8 mouse cellular contexts compared by ENCODE assay signal in the genomic region with DNA sequence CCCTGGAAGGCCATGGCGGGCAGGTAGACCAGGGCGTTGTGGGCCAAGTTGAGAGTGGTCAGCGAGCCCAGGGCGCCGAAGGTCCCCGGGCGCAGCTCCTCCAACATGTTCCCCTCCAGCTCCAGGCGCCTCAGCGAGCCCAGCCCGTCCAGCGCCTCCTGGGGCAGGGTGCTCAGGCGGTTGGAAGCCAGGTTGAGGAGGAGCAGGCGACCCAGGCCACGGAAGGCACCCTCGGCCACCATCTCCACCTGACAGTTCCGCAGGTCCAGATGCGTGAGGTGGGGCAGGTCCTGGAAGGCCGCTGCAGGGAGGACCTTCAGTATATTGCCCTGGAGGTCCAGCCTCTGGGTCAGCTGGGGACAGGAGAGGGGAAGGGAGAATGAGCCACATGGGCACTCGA. TPM values are rescaled to one million over a fixed set of nuclear protein-coding genes. Genes with fewer than 3 reads are reported as not detected.
A peak's percentile ranks its signal among the peaks of the same experiment; 100 is the strongest.
DNase-seq lines count a peak whose midpoint lies in the region; ATAC-seq and TF ChIP-seq lines count a peak whose summit lies in the region.

No protein-coding gene starts in this region.

- H3K27me3 ChIP-seq in embryonic facial prominence, embryonic 15.5 days, result peaks cover 45% of the 10 kb centered on the region
- H3K27me3 ChIP-seq in intestine, embryonic 16.5 days (replicated peaks; ENCODE audit: control insufficient read depth, insufficient read depth, low read length), result peaks cover 24% of the 10 kb centered on the region
- H3K27me3 ChIP-seq in neural tube, embryonic 12.5 days (replicated peaks), result peaks cover 55% of the 10 kb centered on the region

- peak overlapping the region; percentile 80 for H3K27ac ChIP-seq in layer of hippocampus, adult 2 months
- H3K27ac ChIP-seq in embryonic facial prominence, embryonic 15.5 days (replicated peaks), result peak overlapping the region; percentile 11; the same call in 1 of the 2 replicates
- no peak overlapping the region for H3K27ac ChIP-seq in intestine, embryonic 16.5 days (ENCODE audit: low read length)
- no peak overlapping the region for H3K27ac ChIP-seq in neural tube, embryonic 12.5 days

- DNase-seq in layer of hippocampus, adult 2 months (ENCODE audit: low spot score in 2 of 2), result no peak
- DNase-seq in layer of hippocampus, adult 11-12 months (ENCODE audit: low spot score), result no peak
- DNase-seq in right cerebral cortex, adult 18-20 months, result no peak
- DNase-seq in retina, embryonic 14.5 days (ENCODE audit: low spot score), result no peak

- 35% methylated on average over 19 of the region's 19 CpGs for WGBS in embryonic facial prominence, embryonic 15.5 days
- 28% methylated on average over 19 of the region's 19 CpGs for WGBS in intestine, embryonic 16.5 days
- 26% methylated on average over 19 of the region's 19 CpGs for WGBS in neural tube, embryonic 12.5 days

- H3K9me3 ChIP-seq in embryonic facial prominence, embryonic 15.5 days (replicated peaks), result no peaks in the 10 kb centered on the region
- no peaks in the 10 kb centered on the region for H3K9me3 ChIP-seq in intestine, embryonic 16.5 days (ENCODE audit: control insufficient read depth, low read length)
- no peaks in the 10 kb centered on the region for H3K9me3 ChIP-seq in neural tube, embryonic 12.5 days

- no peak for TF ChIP-seq CTCF in layer of hippocampus, adult 2 months (conservative IDR thresholded peaks at IDR 0.05)

- ATAC-seq in embryonic facial prominence, embryonic 15.5 days (ENCODE audit: insufficient number of reproducible peaks, low FRiP score, low TSS enrichment, low read depth), result no peak
- ATAC-seq in intestine, embryonic 16.5 days, result no peak
- ATAC-seq in neural tube, embryonic 12.5 days (ENCODE audit: low FRiP score, low read depth), result no peak
- ATAC-seq in granulocyte monocyte progenitor cell, adult 5-6 weeks (replicated peaks; ENCODE audit: poor library complexity, severe bottlenecking), result no peak

- peak overlapping the region; percentile 97 for H3K4me2 ChIP-seq in embryonic facial prominence, embryonic 15.5 days (replicated peaks)
- H3K4me2 ChIP-seq in intestine, embryonic 16.5 days (ENCODE audit: low read depth, low read length), result peak overlapping the region; percentile 99
- peak overlapping the region; percentile 99 for H3K4me2 ChIP-seq in neural tube, embryonic 12.5 days (replicated peaks)

- H3K4me1 ChIP-seq in embryonic facial prominence, embryonic 15.5 days, result peaks cover 23% of the 10 kb centered on the region
- H3K4me1 ChIP-seq in intestine, embryonic 16.5 days (ENCODE audit: control insufficient read depth, insufficient read depth, low read length), result peaks cover 8% of the 10 kb centered on the region
- H3K4me1 ChIP-seq in neural tube, embryonic 12.5 days, result peaks cover 25% of the 10 kb centered on the region

- H3K4me3 ChIP-seq in layer of hippocampus, adult 2 months, result peak overlapping the region; percentile 66
- H3K4me3 ChIP-seq in embryonic facial prominence, embryonic 15.5 days (replicated peaks), result peak overlapping the region; percentile 61
- peak overlapping the region; percentile 60 for H3K4me3 ChIP-seq in intestine, embryonic 16.5 days (ENCODE audit: low read length)
- peak overlapping the region; percentile 55 for H3K4me3 ChIP-seq in neural tube, embryonic 12.5 days

- peak overlapping the region; percentile 50 for H3K9ac ChIP-seq in embryonic facial prominence, embryonic 15.5 days
- peak overlapping the region; percentile 75 for H3K9ac ChIP-seq in intestine, embryonic 16.5 days (ENCODE audit: low read depth, low read length)
- H3K9ac ChIP-seq in neural tube, embryonic 12.5 days, result peak overlapping the region; percentile 74

- H3K36me3 ChIP-seq in embryonic facial prominence, embryonic 15.5 days, result no peaks in the 10 kb centered on the region
- no peaks in the 10 kb centered on the region for H3K36me3 ChIP-seq in intestine, embryonic 16.5 days (ENCODE audit: control insufficient read depth, insufficient read depth, low read length)
- H3K36me3 ChIP-seq in neural tube, embryonic 12.5 days, result no peaks in the 10 kb centered on the region

RNA-seq across cellular contexts. Expression of gene Chadl, which starts 2.2 kb away (rescaled TPM):
- 10 to 100 TPM; 11.7 to 12.3 TPM for total RNA-seq in layer of hippocampus, adult 2 months (2021)
- 10.4 and 12.4 TPM in 2 replicates for polyA plus RNA-seq in embryonic facial prominence, embryonic 15.5 days (2015; fragmentation: Nextera tagmentation; extraction: Ambion mirVana)
- 1.7 and 2.2 TPM in 2 replicates for polyA plus RNA-seq in intestine, embryonic 16.5 days (2015; fragmentation: Nextera tagmentation; extraction: Ambion mirVana)
- 5.9 and 6.4 TPM in 2 replicates for polyA plus RNA-seq in neural tube, embryonic 12.5 days (2016; fragmentation: Nextera tagmentation; extraction: Ambion mirVana)
- not detected in 2 replicates for total RNA-seq in granulocyte monocyte progenitor cell, adult 5-6 weeks (2014; fragmentation: Nextera tagmentation)
- 0.43 TPM in 1 of 2 replicates, not detected in the other for total RNA-seq in granulocyte monocyte progenitor cell, adult 5-6 weeks (2017)

RNA-seq across cellular contexts. Expression of gene L3mbtl2, which starts 31.2 kb away (rescaled TPM):
- 10 to 100 TPM; 40.8 to 43.5 TPM for total RNA-seq in layer of hippocampus, adult 2 months (2021)
- 18.0 and 20.0 TPM in 2 replicates for polyA plus RNA-seq in embryonic facial prominence, embryonic 15.5 days (2015; fragmentation: Nextera tagmentation; extraction: Ambion mirVana)
- 19.0 and 21.2 TPM in 2 replicates for polyA plus RNA-seq in intestine, embryonic 16.5 days (2015; fragmentation: Nextera tagmentation; extraction: Ambion mirVana)
- polyA plus RNA-seq in neural tube, embryonic 12.5 days (2016; fragmentation: Nextera tagmentation; extraction: Ambion mirVana), result 27.8 and 28.5 TPM in 2 replicates
- total RNA-seq in granulocyte monocyte progenitor cell, adult 5-6 weeks (2014; fragmentation: Nextera tagmentation), result 33.8 and 41.7 TPM in 2 replicates
- 30.5 TPM in 2 replicates for total RNA-seq in granulocyte monocyte progenitor cell, adult 5-6 weeks (2017)

RNA-seq across cellular contexts. Expression of gene Zc3h7b, which starts 50.0 kb away (rescaled TPM):
- total RNA-seq in layer of hippocampus, adult 2 months (2021), result 100 to 1,000 TPM; 140 to 145 TPM
- 29.5 and 31.2 TPM in 2 replicates for polyA plus RNA-seq in embryonic facial prominence, embryonic 15.5 days (2015; fragmentation: Nextera tagmentation; extraction: Ambion mirVana)
- 11.7 and 12.0 TPM in 2 replicates for polyA plus RNA-seq in intestine, embryonic 16.5 days (2015; fragmentation: Nextera tagmentation; extraction: Ambion mirVana)
- 40.3 and 48.3 TPM in 2 replicates for polyA plus RNA-seq in neural tube, embryonic 12.5 days (2016; fragmentation: Nextera tagmentation; extraction: Ambion mirVana)
- 20.7 and 31.9 TPM in 2 replicates for total RNA-seq in granulocyte monocyte progenitor cell, adult 5-6 weeks (2014; fragmentation: Nextera tagmentation)
- total RNA-seq in granulocyte monocyte progenitor cell, adult 5-6 weeks (2017), result 15.0 and 19.2 TPM in 2 replicates

RNA-seq across cellular contexts. Expression of gene Rangap1, which starts 50.4 kb away (rescaled TPM):
- total RNA-seq in layer of hippocampus, adult 2 months (2021), result 100 to 1,000 TPM; 149 to 162 TPM
- polyA plus RNA-seq in embryonic facial prominence, embryonic 15.5 days (2015; fragmentation: Nextera tagmentation; extraction: Ambion mirVana), result 98.3 and 102 TPM in 2 replicates
- 81.1 and 90.4 TPM in 2 replicates for polyA plus RNA-seq in intestine, embryonic 16.5 days (2015; fragmentation: Nextera tagmentation; extraction: Ambion mirVana)
- polyA plus RNA-seq in neural tube, embryonic 12.5 days (2016; fragmentation: Nextera tagmentation; extraction: Ambion mirVana), result 134 and 140 TPM in 2 replicates
- 58.9 and 63.9 TPM in 2 replicates for total RNA-seq in granulocyte monocyte progenitor cell, adult 5-6 weeks (2014; fragmentation: Nextera tagmentation)
- 114 TPM in 2 replicates for total RNA-seq in granulocyte monocyte progenitor cell, adult 5-6 weeks (2017)

Comparison
In these comparisons a context has a peak if more than half of its experiments do, and no peak if none do; other contexts are left out.
1. H3K27ac ChIP-seq: peak in layer of hippocampus, adult 2 months (single experiment) and embryonic facial prominence, embryonic 15.5 days (single experiment); none in intestine, embryonic 16.5 days (single experiment) and neural tube, embryonic 12.5 days (single experiment).
2. Peak in every context shown above with its lines, with median percentiles within 50 percentile points of each other: H3K4me3 ChIP-seq, H3K4me2 ChIP-seq and H3K9ac ChIP-seq.